Mouse (Mus musculus): Measurements from ENCODE around the gene Stox2.

DNA sequence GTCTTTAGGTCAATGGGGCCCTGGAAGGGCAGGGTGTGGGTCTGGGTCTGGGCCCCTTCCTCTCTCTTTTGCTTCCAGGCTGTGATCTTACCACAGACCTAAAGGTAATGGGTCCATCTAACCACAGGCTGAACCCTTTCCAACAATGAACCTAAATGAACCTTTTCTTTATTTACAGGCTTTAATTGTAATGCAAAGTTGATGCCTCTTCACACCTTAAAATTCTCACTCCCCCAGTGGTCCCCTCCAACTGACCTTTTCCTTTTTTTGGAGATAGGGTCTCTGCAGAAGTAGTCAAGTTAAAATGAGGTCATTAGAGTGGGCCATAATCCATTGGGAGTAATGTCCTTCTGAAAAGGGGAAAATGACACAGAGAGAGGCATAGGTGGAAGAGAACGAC lies 249.8 kb downstream of the Stox2 start:
- no peak for TF ChIP-seq CTCF (IDR thresholded peaks at IDR 0.05; ENCODE audit: low read depth)
- TF ChIP-seq EP300 (IDR thresholded peaks at IDR 0.05; ENCODE audit: low read depth), result no peak
